Mouse (Mus musculus): Measurements from ENCODE around the gene Habp2.
"Not testable (repeated sequence)": the region's sequence is repeated elsewhere in the genome, so short reads cannot be mapped to it uniquely, and the experiment has no call there.

Gene Habp2

GRCm38 (mm10) chr19:56297264-56297663, 10.3 kb downstream of the Habp2 start:
- DNase-seq, result no peak

GRCm38 (mm10) chr19:56300835-56301234, 13.9 kb downstream of the Habp2 start:
- no peak for DNase-seq

- DNase-seq, result no peak
Measured at GRCm38 (mm10) chr19:56316531-56316930, 29.6 kb downstream of the Habp2 start.

GRCm38 (mm10) chr19:56319219-56319618, 32.3 kb downstream of the Habp2 start:
- DNase-seq, result no peak

- DNase-seq, result no peak
Measured at GRCm38 (mm10) chr19:56319629-56320028, 32.7 kb downstream of the Habp2 start.

GRCm38 (mm10) chr19:56320186-56320860, 33.4 kb downstream of the Habp2 start:
- DNase-seq, result peak; percentile 17 to 49

GRCm38 (mm10) chr19:56321303-56321920, 34.5 kb downstream of the Habp2 start:
- peak; percentile 33 to 34 for DNase-seq

- no peak for DNase-seq
Measured at GRCm38 (mm10) chr19:56325676-56326075, 38.7 kb downstream of the Habp2 start.

GRCm38 (mm10) chr19:56326243-56326855, 39.4 kb downstream of the Habp2 start:
- no peak for DNase-seq

- peak; percentile 53 to 71 for DNase-seq
Measured at GRCm38 (mm10) chr19:56336321-56336720, 49.4 kb downstream of the Habp2 start.

GRCm38 (mm10) chr19:56336826-56337225, 49.9 kb downstream of the Habp2 start:
- peak in 1 of 2 experiments; percentile 36 for DNase-seq

GRCm38 (mm10) chr19:56342006-56342405, 55.1 kb downstream of the Habp2 start:
- DNase-seq, result peak; percentile 28 to 52

GRCm38 (mm10) chr19:56343869-56344563, 57.1 kb downstream of the Habp2 start:
- no peak for DNase-seq

GRCm38 (mm10) chr19:56346016-56346415, 59.1 kb downstream of the Habp2 start:
- DNase-seq, result peak in 1 of 2 experiments; percentile 36

- DNase-seq, result no peak
Measured at GRCm38 (mm10) chr19:56346750-56347149, 59.8 kb downstream of the Habp2 start.

- DNase-seq, result peak in 1 of 2 experiments; percentile 35
Measured at GRCm38 (mm10) chr19:56349295-56349694, 62.4 kb downstream of the Habp2 start.

GRCm38 (mm10) chr19:56353689-56354088, 66.8 kb downstream of the Habp2 start:
- no peak for DNase-seq

GRCm38 (mm10) chr19:56355201-56355600, 68.3 kb downstream of the Habp2 start:
- no peak for DNase-seq

GRCm38 (mm10) chr19:56356480-56357373, 69.8 kb downstream of the Habp2 start:
- DNase-seq, result peak; percentile 42 to 78

GRCm38 (mm10) chr19:56357374-56357708, 70.4 kb downstream of the Habp2 start:
- DNase-seq, result not testable (repeated sequence)

- DNase-seq, result no peak
Measured at GRCm38 (mm10) chr19:56358890-56359289, 72.0 kb downstream of the Habp2 start.

GRCm38 (mm10) chr19:56363721-56364460, 77.0 kb downstream of the Habp2 start:
- DNase-seq, result no peak
